In genomic region chr10:96616001-96616708, GRCm38 (mm10) we compare ENCODE assay signal across 8 mouse cellular contexts. TPM values are rescaled to one million over a fixed set of nuclear protein-coding genes. Genes with fewer than 3 reads are reported as not detected.
DNase-seq lines count a peak whose midpoint lies in the region; ATAC-seq and TF ChIP-seq lines count a peak whose summit lies in the region.

No protein-coding gene starts in this region.

- H3K4me1 ChIP-seq in heart, embryonic 12.5 days (replicated peaks) = peaks cover 9% of the 10 kb centered on the region
- H3K4me1 ChIP-seq in ES-Bruce4 (ENCODE audit: control insufficient read depth, insufficient read depth, low read length) = no peaks in the 10 kb centered on the region
- H3K4me1 ChIP-seq in forebrain, embryonic 14.5 days (ENCODE audit: control insufficient read depth, insufficient read depth, low read length) = peaks cover 9% of the 10 kb centered on the region; the same call in 1 of the 2 replicates
- H3K4me1 ChIP-seq in liver, embryonic 16.5 days (ENCODE audit: control insufficient read depth, low read depth, low read length) = peaks cover 5% of the 10 kb centered on the region

- no peak for TF ChIP-seq CTCF in ES-Bruce4 (IDR thresholded peaks at IDR 0.05; ENCODE audit: low read depth, low read length)

- peaks cover 14% of the 10 kb centered on the region for H3K36me3 ChIP-seq in heart, embryonic 12.5 days
- H3K36me3 ChIP-seq in ES-Bruce4 (ENCODE audit: control insufficient read depth, insufficient read depth, low read length, poor library complexity, severe bottlenecking) = peaks cover 9% of the 10 kb centered on the region
- H3K36me3 ChIP-seq in forebrain, embryonic 14.5 days (ENCODE audit: control insufficient read depth, insufficient read depth, low read length) = peaks cover 10% of the 10 kb centered on the region
- H3K36me3 ChIP-seq in liver, embryonic 16.5 days (ENCODE audit: control insufficient read depth, insufficient read depth) = no peaks in the 10 kb centered on the region

- intact Hi-C loops in heart, postnatal 36 days (cut with DNase I) = loop anchor here (2.0 to 5.0 kb wide), 5 partner anchors 135 to 1054 kb away; partner anchors contain the start of gene Nudt4

- H3K9ac ChIP-seq in heart, embryonic 12.5 days = peak overlapping the region; percentile 80
- H3K9ac ChIP-seq in ES-Bruce4 (ENCODE audit: low read depth, poor library complexity, severe bottlenecking) = peak overlapping the region; percentile 76
- H3K9ac ChIP-seq in forebrain, embryonic 14.5 days (ENCODE audit: low read length) = peak overlapping the region; percentile 47
- peak overlapping the region; percentile 84 for H3K9ac ChIP-seq in liver, embryonic 16.5 days (ENCODE audit: low read depth, low read length)

- ATAC-seq in heart, embryonic 12.5 days (ENCODE audit: insufficient number of reproducible peaks, low FRiP score) = no peak; the same call in 1 of the 2 replicates
- ATAC-seq in forebrain, embryonic 14.5 days = no peak
- ATAC-seq in liver, embryonic 16.5 days (ENCODE audit: low read depth) = no peak; the same call in 1 of the 2 replicates
- ATAC-seq in monocyte, adult 5-6 weeks (replicated peaks; ENCODE audit: insufficient number of reproducible peaks, low FRiP score, low TSS enrichment, poor library complexity, severe bottlenecking) = no peak
- no peak for ATAC-seq in CD4-positive, CD25-positive, alpha-beta regulatory T cell, adult 4 months

- H3K4me3 ChIP-seq in heart, embryonic 12.5 days = peak overlapping the region; percentile 90
- peak overlapping the region; percentile 99 for H3K4me3 ChIP-seq in ES-Bruce4 (ENCODE audit: low read depth, low read length)
- H3K4me3 ChIP-seq in forebrain, embryonic 14.5 days (ENCODE audit: low read depth, low read length) = peak overlapping the region; percentile 100
- H3K4me3 ChIP-seq in liver, embryonic 16.5 days (ENCODE audit: low read depth, low read length) = peak overlapping the region; percentile 96

- H3K27ac ChIP-seq in heart, embryonic 12.5 days (ENCODE audit: poor library complexity, severe bottlenecking) = peak overlapping the region; percentile 79
- no peak overlapping the region for H3K27ac ChIP-seq in ES-Bruce4 (ENCODE audit: insufficient read depth, low read length)
- peak overlapping the region; percentile 95 for H3K27ac ChIP-seq in forebrain, embryonic 14.5 days (ENCODE audit: low read depth, low read length)
- peak overlapping the region; percentile 81 for H3K27ac ChIP-seq in liver, embryonic 16.5 days (ENCODE audit: low read length)

- peaks cover 4% of the 10 kb centered on the region; the same call in 1 of the 2 replicates for H3K9me3 ChIP-seq in heart, embryonic 12.5 days (replicated peaks)
- H3K9me3 ChIP-seq in ES-Bruce4 (replicated peaks; ENCODE audit: control insufficient read depth, insufficient read depth, low read length, poor library complexity, severe bottlenecking) = no peaks in the 10 kb centered on the region
- no peaks in the 10 kb centered on the region for H3K9me3 ChIP-seq in forebrain, embryonic 14.5 days (replicated peaks; ENCODE audit: control insufficient read depth, low read length)
- no peaks in the 10 kb centered on the region for H3K9me3 ChIP-seq in liver, embryonic 16.5 days (replicated peaks; ENCODE audit: control insufficient read depth, low read length)

- H3K4me2 ChIP-seq in heart, embryonic 12.5 days = peak overlapping the region; percentile 69
- H3K4me2 ChIP-seq in forebrain, embryonic 14.5 days (ENCODE audit: low read length) = peak overlapping the region; percentile 46
- peak overlapping the region; percentile 73 for H3K4me2 ChIP-seq in liver, embryonic 16.5 days (ENCODE audit: low read depth, low read length)

- WGBS in heart, embryonic 12.5 days = 2% methylated on average over 24 of the region's 24 CpGs
- WGBS in forebrain, embryonic 14.5 days = 2% methylated on average over 24 of the region's 24 CpGs
- WGBS in liver, embryonic 16.5 days (ENCODE audit: insufficient replicate concordance) = under 1% methylated on average over 24 of the region's 24 CpGs

- no peak for DNase-seq in heart, postnatal 36 days
- no peak for DNase-seq in forebrain, embryonic 14.5 days (ENCODE audit: low spot score)
- DNase-seq in natural killer cell, adult 2 months (ENCODE audit: low spot score in 2 of 2) = no peak

- H3K27me3 ChIP-seq in heart, embryonic 12.5 days (replicated peaks) = no peaks in the 10 kb centered on the region
- H3K27me3 ChIP-seq in ES-Bruce4 (ENCODE audit: control insufficient read depth, insufficient read depth, low read length, poor library complexity, severe bottlenecking) = no peaks in the 10 kb centered on the region
- H3K27me3 ChIP-seq in forebrain, embryonic 14.5 days (replicated peaks; ENCODE audit: control insufficient read depth, insufficient read depth, low read length) = no peaks in the 10 kb centered on the region
- no peaks in the 10 kb centered on the region for H3K27me3 ChIP-seq in liver, embryonic 16.5 days (ENCODE audit: control insufficient read depth, insufficient read depth, low read depth, low read length)

- TF ChIP-seq POLR2A in ES-Bruce4 (IDR thresholded peaks at IDR 0.05; ENCODE audit: insufficient read depth, low read length) = no peak

- no peak for TF ChIP-seq EP300 in ES-Bruce4 (IDR thresholded peaks at IDR 0.05; ENCODE audit: insufficient read depth, low read depth, low read length)

RNA-seq across cellular contexts. Expression of gene Btg1, which starts 0.7 kb away (rescaled TPM):
- 46.9 and 51.6 TPM in 2 replicates for polyA plus RNA-seq in heart, embryonic 12.5 days (2016; fragmentation: Nextera tagmentation; extraction: Ambion mirVana)
- 10 to 100 TPM; 45.9 to 54.3 TPM for total RNA-seq in heart, postnatal 36 days (2021)
- polyA plus RNA-seq in ES-Bruce4 (2011; ENCODE audit: insufficient read depth, insufficient read length, low read depth, missing spikeins) = 42.0 and 42.6 TPM in 2 replicates
- polyA plus RNA-seq in forebrain, embryonic 14.5 days (2014; fragmentation: Nextera tagmentation; extraction: Ambion mirVana) = 63.6 and 73.8 TPM in 2 replicates
- 10.3 and 14.5 TPM in 2 replicates for polyA plus RNA-seq in liver, embryonic 16.5 days (2015; fragmentation: Nextera tagmentation; extraction: Ambion mirVana)
- total RNA-seq in monocyte, adult 5-6 weeks (2017) = 595 to 720 TPM (median 610 TPM) in 3 replicates
- polyA plus RNA-seq in CD4-positive, CD25-positive, alpha-beta regulatory T cell, adult 4 months (2017; shearing (Covaris generic)) = 100 to 1,000 TPM; 220 to 247 TPM
